Mouse (Mus musculus) MEL (cell line): Measurements from ENCODE around the gene Ceacam1. TPM values are rescaled to one million over a fixed set of nuclear protein-coding genes. Genes with fewer than 3 reads are reported as not detected.
A peak's percentile ranks its signal among the peaks of the same experiment; 100 is the strongest.

Experiments
- DNase-seq: peaks from one replicate; pipeline ENCODE4 v3.0.0; 2011; ENCODE audit warnings: low read depth, low spot score
- H3K27ac ChIP-seq: 2 replicates; pipeline ENCODE4 v1.5.1; 2012; ENCODE audit warnings: low read depth, mild to moderate bottlenecking, control low read depth, low read length, moderate library complexity; ENCODE audit not compliant: control insufficient read depth
- H3K27me3 ChIP-seq, 2 experiments: fragments of 150-350 bp in 1 of 2; sonication (generic) in 1 of 2; 2 replicates each; pipeline ENCODE4 v1.6.1; 2012; ENCODE audit warnings: low read length in 2 of 2, mild to moderate bottlenecking in 2 of 2, improper control_type of control experiment in 1 of 2, moderate library complexity in 1 of 2; ENCODE audit not compliant: insufficient read depth in 2 of 2, control insufficient read depth in 1 of 2
- H3K36me3 ChIP-seq, 2 experiments: 2 replicates each; pipeline ENCODE4 v1.6.1; 2012 to 2014; ENCODE audit warnings: low read length in 2 of 2, improper control_type of control experiment in 1 of 2, inconsistent platforms in 1 of 2, mild to moderate bottlenecking in 1 of 2; ENCODE audit not compliant: insufficient read depth in 2 of 2, control insufficient read depth in 1 of 2
- H3K4me1 ChIP-seq, 2 experiments: fragments of 150-350 bp in 1 of 2; sonication (generic) in 1 of 2; 2 replicates each; pipeline ENCODE4 v1.6.1; 2012; ENCODE audit warnings: low read length in 2 of 2, improper control_type of control experiment in 1 of 2, mild to moderate bottlenecking in 1 of 2; ENCODE audit not compliant: insufficient read depth in 2 of 2, control insufficient read depth in 1 of 2
- H3K4me3 ChIP-seq, 2 experiments: fragments of 150-350 bp in 1 of 2; sonication (generic) in 1 of 2; 2 replicates each; pipeline ENCODE4 v1.5.1; 2012; ENCODE audit warnings: low read depth in 2 of 2, low read length in 2 of 2, mild to moderate bottlenecking in 2 of 2, moderate library complexity in 2 of 2, control low read depth in 1 of 2, improper control_type of control experiment in 1 of 2; ENCODE audit not compliant: control insufficient read depth in 1 of 2, insufficient read depth in 1 of 2
- H3K79me2 ChIP-seq: 2 replicates; pipeline ENCODE4 v1.6.1; 2012; ENCODE audit warnings: mild to moderate bottlenecking, low read length, moderate library complexity; ENCODE audit not compliant: control insufficient read depth, poor library complexity, insufficient read depth
- H3K9ac ChIP-seq: 2 replicates; pipeline ENCODE4 v1.6.1; 2012; ENCODE audit warnings: low read depth, mild to moderate bottlenecking, control low read depth, low read length, moderate library complexity; ENCODE audit not compliant: control insufficient read depth, poor library complexity, severe bottlenecking
- H3K9me3 ChIP-seq: fragments of 150-350 bp; sonication (generic); replicated peaks from 2 replicates; pipeline ENCODE4 v1.6.1; 2012; ENCODE audit warnings: mild to moderate bottlenecking, low read length, improper control_type of control experiment, moderate library complexity; ENCODE audit not compliant: insufficient read depth
- BHLHE40 ChIP-seq: IDR thresholded peaks from 2 replicates; pipeline ENCODE4 v1.6.1; 2012; ENCODE audit warnings: low read depth, mild to moderate bottlenecking, inconsistent platforms, low read length, improper control_type of control experiment, borderline replicate concordance
- CHD1 ChIP-seq: IDR thresholded peaks from 2 replicates; pipeline ENCODE4 v1.6.1; 2012; ENCODE audit warnings: low read depth, mild to moderate bottlenecking, inconsistent platforms, low read length, improper control_type of control experiment
- CHD2 ChIP-seq: IDR thresholded peaks from 2 replicates; pipeline ENCODE4 v1.6.1; 2011; ENCODE audit warnings: low read length, improper control_type of control experiment
- CTCF ChIP-seq, 3 experiments: IDR thresholded peaks in 2 of 3; conservative IDR thresholded peaks in 1 of 3; 2 replicates each; pipeline ENCODE4 v1.5.1; 2011 to 2012; ENCODE audit warnings: low read length in 3 of 3, low read depth in 2 of 3, mild to moderate bottlenecking in 2 of 3, improper control_type of control experiment in 1 of 3, inconsistent platforms in 1 of 3, mixed read lengths in 1 of 3, moderate library complexity in 1 of 3; ENCODE audit not compliant: control insufficient read depth in 1 of 3, insufficient read depth in 1 of 3, poor library complexity in 1 of 3, severe bottlenecking in 1 of 3
- HCFC1 ChIP-seq: IDR thresholded peaks from 2 replicates; pipeline ENCODE4 v1.6.1; 2012; ENCODE audit warnings: low read depth, mild to moderate bottlenecking, inconsistent platforms, low read length, improper control_type of control experiment, moderate library complexity
- MAFK ChIP-seq: IDR thresholded peaks from 2 replicates; pipeline ENCODE4 v1.6.1; 2011; ENCODE audit warnings: low read depth, mild to moderate bottlenecking, low read length, improper control_type of control experiment, borderline replicate concordance
- MAX ChIP-seq: IDR thresholded peaks from 2 replicates; pipeline ENCODE4 v1.6.1; 2011; ENCODE audit warnings: low read length, improper control_type of control experiment
- MAZ ChIP-seq: IDR thresholded peaks from 2 replicates; pipeline ENCODE4 v1.6.1; 2012; ENCODE audit warnings: low read depth, mild to moderate bottlenecking, inconsistent platforms, low read length, improper control_type of control experiment
- MEF2A ChIP-seq: IDR thresholded peaks from 2 replicates; pipeline ENCODE4 v1.6.1; 2014; ENCODE audit warnings: low read depth, mild to moderate bottlenecking, inconsistent platforms, low read length, improper control_type of control experiment; ENCODE audit not compliant: poor library complexity, insufficient replicate concordance, severe bottlenecking; ENCODE audit errors: extremely low read depth
- MXI1 ChIP-seq: IDR thresholded peaks from 2 replicates; pipeline ENCODE4 v1.6.1; 2011; ENCODE audit warnings: mild to moderate bottlenecking, low read depth, low read length, improper control_type of control experiment
- NELFE ChIP-seq: IDR thresholded peaks from 2 replicates; pipeline ENCODE4 v1.6.1; 2011; ENCODE audit warnings: low read depth, low read length, improper control_type of control experiment
- POLR2A ChIP-seq, 2 experiments: IDR thresholded peaks; 2 replicates each; pipeline ENCODE4 v1.6.1; 2011 to 2012; ENCODE audit warnings: low read length in 2 of 2, mild to moderate bottlenecking in 2 of 2, control low read depth in 1 of 2, improper control_type of control experiment in 1 of 2, low read depth in 1 of 2, moderate library complexity in 1 of 2; ENCODE audit not compliant: control insufficient read depth in 1 of 2, insufficient read depth in 1 of 2, poor library complexity in 1 of 2
- POLR2AphosphoS5 ChIP-seq: IDR thresholded peaks from 2 replicates; pipeline ENCODE4 v1.6.1; 2012; ENCODE audit warnings: low read depth, borderline replicate concordance, mild to moderate bottlenecking, inconsistent platforms, low read length, moderate library complexity, mixed read lengths
- RAD21 ChIP-seq: IDR thresholded peaks from 2 replicates; pipeline ENCODE4 v1.6.1; 2011; ENCODE audit warnings: mild to moderate bottlenecking, low read depth, low read length, improper control_type of control experiment
- SMC3 ChIP-seq: IDR thresholded peaks from 2 replicates; pipeline ENCODE4 v1.6.1; 2011; ENCODE audit warnings: low read depth, low read length, improper control_type of control experiment
- TBP ChIP-seq: IDR thresholded peaks from 2 replicates; pipeline ENCODE4 v1.8.0; 2011; ENCODE audit warnings: low read depth, low read length, improper control_type of control experiment
- ZC3H11A ChIP-seq: IDR thresholded peaks from 2 replicates; pipeline ENCODE4 v1.6.1; 2012; ENCODE audit warnings: low read depth, mild to moderate bottlenecking, inconsistent platforms, low read length, improper control_type of control experiment
- ZMIZ1 ChIP-seq: IDR thresholded peaks from 2 replicates; pipeline ENCODE4 v1.6.1; 2012; ENCODE audit warnings: low read depth, mild to moderate bottlenecking, inconsistent platforms, low read length, improper control_type of control experiment, moderate library complexity
- polyA plus RNA-seq, 2 experiments: library from polyadenylated mRNA; stranded (reverse) in 1 of 2; unstranded in 1 of 2; fragments of >175 nt in 1 of 2; fragments of >200 nt in 1 of 2; gene quantifications; 2 replicates each; pipeline versions ENCODE4 v1.2.1 to v1.2.4; 2012; ENCODE audit warnings: low replicate concordance in 2 of 2, low read depth in 1 of 2; ENCODE audit not compliant: insufficient read length in 2 of 2, insufficient read depth in 1 of 2, missing spikeins in 1 of 2
- total RNA-seq: library from RNA; depleted of rRNA; stranded (reverse); fragments of 300-350 nt; gene quantifications from 2 replicates; pipeline ENCODE4 v1.2.3, GENCODE M21; 2012

The Ceacam1 gene
- total and polyA plus RNA-seq, 3 experiments: 0.27 to 1.5 TPM; not detected in 1

GRCm38 (mm10) chr7:25417597-25417996 lies 59.8 kb downstream of the Ceacam1 start:
- no peaks in the 10 kb centered on the region for H3K9me3 ChIP-seq
- no peak overlapping the region for H3K27ac ChIP-seq
- no peak overlapping the region for H3K4me3 ChIP-seq
- H3K9ac ChIP-seq: no peak overlapping the region
- DNase-seq: peak; percentile 67
- no peaks in the 10 kb centered on the region for H3K36me3 ChIP-seq
- no peaks in the 10 kb centered on the region for H3K79me2 ChIP-seq
- TF ChIP-seq ZC3H11A (peak; percentile 48), TBP (no peak), RAD21 (peak; percentile 56), SMC3 (peak; percentile 72), CTCF (IDR thresholded peaks at IDR 0.05 in 2 of 3, conservative IDR thresholded peaks at IDR 0.05 in 1 of 3; ENCODE audit: control insufficient read depth in 1 of 3, insufficient read depth in 1 of 3, low read depth in 2 of 3, low read length in 3 of 3, poor library complexity in 1 of 3, severe bottlenecking in 1 of 3) (peak; percentile 47 to 67 (median 56))
- H3K27me3 ChIP-seq: no peaks in the 10 kb centered on the region
- H3K4me1 ChIP-seq: no peaks in the 10 kb centered on the region

DNA sequence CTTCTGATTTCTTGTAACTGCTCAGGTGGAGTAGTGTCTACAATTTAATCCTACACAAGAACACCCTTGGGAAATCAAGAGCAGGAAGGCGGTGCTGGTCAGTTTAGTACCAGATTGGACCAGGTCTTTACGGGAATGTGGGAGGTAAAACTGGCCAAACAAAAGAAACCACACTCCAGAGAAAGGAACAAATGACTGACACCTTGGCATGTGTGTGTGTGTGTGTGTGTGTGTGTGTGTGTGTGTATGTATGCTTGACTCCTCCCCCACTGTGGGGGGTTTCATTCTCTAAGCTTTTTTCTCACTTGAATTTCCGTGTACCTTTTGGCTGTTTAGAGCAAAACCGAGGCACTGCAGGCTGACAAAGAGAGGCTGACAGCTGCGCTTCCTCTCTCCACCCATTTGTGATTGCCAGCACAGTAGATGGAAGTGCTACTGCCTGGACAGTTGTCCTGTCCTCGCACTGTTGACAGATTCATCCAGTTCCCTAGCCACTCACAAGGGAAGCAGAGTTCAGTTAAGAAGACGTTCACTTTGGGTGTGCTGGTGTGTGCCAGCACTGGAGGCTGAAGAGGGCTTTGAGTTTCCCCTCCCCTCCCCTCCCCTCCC lies 64.5 kb downstream of the Ceacam1 start, which contains the start of gene Cxcl17:
Cxcl17 (minus strand) TSS at position 54 of the 609 bp plus-strand sequence.
- H3K27me3 ChIP-seq: no peaks in the 10 kb centered on the region
- no peaks in the 10 kb centered on the region for H3K4me1 ChIP-seq
- no peak within 1 kb of the TSS for H3K4me3 ChIP-seq
- DNase-seq: no peak
- H3K27ac ChIP-seq: no peak within 1 kb of the TSS
- no peaks in the 10 kb centered on the region for H3K36me3 ChIP-seq
- H3K79me2 ChIP-seq: no peaks in the 10 kb centered on the region
- no peak within 1 kb of the TSS for H3K9ac ChIP-seq
- no peaks in the 10 kb centered on the region for H3K9me3 ChIP-seq
- no peak for TF ChIP-seq BHLHE40
- TF ChIP-seq CHD2: no peak
- no peak for TF ChIP-seq POLR2AphosphoS5
- TF ChIP-seq MXI1: no peak
- TF ChIP-seq ZMIZ1: no peak
- TF ChIP-seq HCFC1: no peak
- TF ChIP-seq MAZ: no peak
- TF ChIP-seq MAFK: no peak
- TF ChIP-seq CHD1: no peak
- no peak for TF ChIP-seq MEF2A
- TF ChIP-seq TBP: no peak
- no peak for TF ChIP-seq MAX
- TF ChIP-seq POLR2A (IDR thresholded peaks at IDR 0.05; ENCODE audit: control insufficient read depth in 1 of 2, insufficient read depth in 1 of 2, low read depth in 1 of 2, low read length in 2 of 2, poor library complexity in 1 of 2): no peak
- no peak for TF ChIP-seq NELFE
